Mouse (Mus musculus): ENCODE data around the gene Bckdha.

GRCm38 (mm10) chr7:25644136-25644535 is 14.6 kb downstream of the Bckdha start:
- TF ChIP-seq CTCF (IDR thresholded peaks at IDR 0.05; ENCODE audit: low read depth), result no peak
- no peak for TF ChIP-seq EP300 (IDR thresholded peaks at IDR 0.05; ENCODE audit: low read depth)

All from liver, embryonic 14.5 days (tissue).